Comparison of ENCODE assay signal across 9 mouse cellular contexts in genomic region chr9:114815315-114815714, GRCm38 (mm10). TPM values are rescaled to one million over a fixed set of nuclear protein-coding genes. Genes with fewer than 3 reads are reported as not detected.
DNase-seq lines count a peak whose midpoint lies in the region; ATAC-seq and TF ChIP-seq lines count a peak whose summit lies in the region.
"Had no signal": no experiment of that assay in that cellular context is flagged by ENCODE, and none has a peak within 500 bp of the region (broad histone marks: within the 10 kb centered on the region; RNA-seq: fewer than 3 reads in every experiment).

No protein-coding gene starts in this region.

- TF ChIP-seq CTCF in liver, adult 2 months (IDR thresholded peaks at IDR 0.05; ENCODE audit: low read depth, low read length), result peak; percentile 66

- H3K27me3 ChIP-seq in embryonic facial prominence, embryonic 10.5 days (replicated peaks; ENCODE audit: low read depth, poor library complexity, severe bottlenecking), result no peaks in the 10 kb centered on the region
- H3K27me3 ChIP-seq in liver, adult 2 months (ENCODE audit: control insufficient read depth, insufficient read depth, low read length), result no peaks in the 10 kb centered on the region
- H3K27me3 ChIP-seq: limb, embryonic 13.5 days had no signal

- H3K4me3 ChIP-seq in embryonic facial prominence, embryonic 10.5 days, result no peak overlapping the region
- no peak overlapping the region for H3K4me3 ChIP-seq in liver, adult 2 months (ENCODE audit: insufficient read depth, low read depth, low read length)
- H3K4me3 ChIP-seq: limb, embryonic 13.5 days had no signal

- 75% methylated on average over 4 of the region's 4 CpGs for WGBS in embryonic facial prominence, embryonic 10.5 days
- WGBS in liver, adult 2 months, result 42% methylated on average over 4 of the region's 4 CpGs

- H3K9ac ChIP-seq in liver, adult 2 months (ENCODE audit: low read depth, low read length), result peak overlapping the region; percentile 44; the same call in 1 of the 2 replicates
- H3K9ac ChIP-seq: limb, embryonic 13.5 days had no signal

- H3K9me3 ChIP-seq in embryonic facial prominence, embryonic 10.5 days, result no peaks in the 10 kb centered on the region
- H3K9me3 ChIP-seq: limb, embryonic 13.5 days had no signal

- peak overlapping the region; percentile 8; the same call in 1 of the 2 replicates for H3K27ac ChIP-seq in embryonic facial prominence, embryonic 10.5 days (replicated peaks)
- peak overlapping the region; percentile 90 for H3K27ac ChIP-seq in liver, adult 2 months (replicated peaks; ENCODE audit: insufficient read depth, low read depth, low read length)
- H3K27ac ChIP-seq: limb, embryonic 13.5 days had no signal

- peaks cover 18% of the 10 kb centered on the region; the same call in 1 of the 2 replicates for H3K79me2 ChIP-seq in liver, adult 2 months (ENCODE audit: control insufficient read depth, insufficient read depth, low read length)

- no peaks in the 10 kb centered on the region for H3K36me3 ChIP-seq in embryonic facial prominence, embryonic 10.5 days (replicated peaks)
- H3K36me3 ChIP-seq in liver, adult 2 months (ENCODE audit: control insufficient read depth, insufficient read depth, low read length), result no peaks in the 10 kb centered on the region
- H3K36me3 ChIP-seq: limb, embryonic 13.5 days had no signal

- no peak for ATAC-seq in frontal cortex, adult (ENCODE audit: low TSS enrichment)

- peaks cover 8% of the 10 kb centered on the region for H3K4me1 ChIP-seq in embryonic facial prominence, embryonic 10.5 days
- H3K4me1 ChIP-seq in liver, adult 2 months (ENCODE audit: control insufficient read depth, insufficient read depth, low read length), result peaks cover 39% of the 10 kb centered on the region
- H3K4me1 ChIP-seq: limb, embryonic 13.5 days had no signal

- TF ChIP-seq POLR2A in liver, adult 2 months (IDR thresholded peaks at IDR 0.05; ENCODE audit: extremely low read depth, insufficient read depth, low read length), result no peak

- peak; percentile 33 to 56 for DNase-seq in cerebellum, adult 18-20 months
- no peak for DNase-seq in cerebellum, adult 11-12 months
- DNase-seq in urinary bladder, postnatal 14 days (ENCODE audit: low spot score), result peak; percentile 25
- no peak for DNase-seq in urinary bladder, adult 2 months (ENCODE audit: low spot score)
- peak; percentile 44 for DNase-seq in embryonic facial prominence, embryonic 10.5 days (ENCODE audit: low spot score)
- DNase-seq in liver, adult 2 months (ENCODE audit: extremely low read depth, low read depth, low spot score), result peak; percentile 97
- DNase-seq in retina, embryonic 14.5 days (ENCODE audit: low spot score), result peak; percentile 69

RNA-seq across cellular contexts. Expression of gene Cmtm8, which starts 28.6 kb away (rescaled TPM):
- 2.1 and 2.4 TPM in 2 replicates for polyA plus RNA-seq in urinary bladder, adult 2 months (2012; rRNA removed)
- 21.3 and 26.4 TPM in 2 replicates for polyA plus RNA-seq in embryonic facial prominence, embryonic 10.5 days (2016; fragmentation: Nextera tagmentation; extraction: Ambion mirVana)
- 77.3 and 102 TPM in 2 replicates for total RNA-seq in liver, adult 2 months (2014; rRNA removed)
- polyA plus RNA-seq in liver, adult 2 months (2012; rRNA removed), result 180 and 217 TPM in 2 replicates

RNA-seq across cellular contexts. Expression of gene Cmtm7, which starts 33.7 kb away (rescaled TPM):
- polyA plus RNA-seq in urinary bladder, adult 2 months (2012; rRNA removed), result 51.0 and 56.9 TPM in 2 replicates
- 88.0 and 93.2 TPM in 2 replicates for polyA plus RNA-seq in embryonic facial prominence, embryonic 10.5 days (2016; fragmentation: Nextera tagmentation; extraction: Ambion mirVana)
- total RNA-seq in liver, adult 2 months (2014; rRNA removed), result 5.3 and 6.2 TPM in 2 replicates
- polyA plus RNA-seq in liver, adult 2 months (2012; rRNA removed), result 10.5 and 17.3 TPM in 2 replicates

Comparison
In these comparisons a context has a peak if more than half of its experiments do, and no peak if none do; other contexts are left out.
1. DNase-seq: peak in cerebellum, adult 18-20 months (2 of 2), urinary bladder, postnatal 14 days (single experiment), embryonic facial prominence, embryonic 10.5 days (single experiment), liver, adult 2 months (single experiment) and retina, embryonic 14.5 days (single experiment); none in cerebellum, adult 11-12 months (single experiment) and urinary bladder, adult 2 months (single experiment).